Mouse (Mus musculus) intestine, embryonic 16.5 days (tissue): ENCODE data around the gene Mrps18a. TPM values are rescaled to one million over a fixed set of nuclear protein-coding genes. Genes with fewer than 3 reads are reported as not detected.

Experiments
- polyA plus RNA-seq: library from polyadenylated mRNA; unstranded; fragments of >200 nt; fragmentation: Nextera tagmentation; extraction: Ambion mirVana; gene quantifications from 2 replicates; pipeline ENCODE4 v1.2.1, GENCODE M21; 2015

Mrps18a gene
- polyA plus RNA-seq, 1 experiment from 2014 or later, result 164 TPM

Other genes with a start within 250 kb of the Mrps18a start
- 2.7 and 3.3 TPM in 2 replicates for gene Vegfa, start 78.6 kb upstream of the Mrps18a start, polyA plus RNA-seq
- gene Rsph9, start 33.2 kb downstream of the Mrps18a start, polyA plus RNA-seq, result 6.4 and 8.8 TPM in 2 replicates
- 35.4 and 37.1 TPM in 2 replicates for gene Mad2l1bp, start 42.6 kb downstream of the Mrps18a start, polyA plus RNA-seq
- gene Gtpbp2, start 50.0 kb downstream of the Mrps18a start, polyA plus RNA-seq, result 25.3 and 29.2 TPM in 2 replicates
- 9.9 and 11.1 TPM in 2 replicates for gene Polh, start 91.7 kb downstream of the Mrps18a start, polyA plus RNA-seq
- 24.8 and 26.7 TPM in 2 replicates for gene Xpo5, start 91.8 kb downstream of the Mrps18a start, polyA plus RNA-seq
- gene Polr1c, start 137.1 kb downstream of the Mrps18a start, polyA plus RNA-seq, result 64.5 and 69.5 TPM in 2 replicates
- 122 and 123 TPM in 2 replicates for gene Yipf3, start 137.1 kb downstream of the Mrps18a start, polyA plus RNA-seq
- gene Lrrc73, start 142.5 kb downstream of the Mrps18a start, polyA plus RNA-seq, result 0.43 and 0.75 TPM in 2 replicates
- gene Tjap1, start 172.0 kb downstream of the Mrps18a start, polyA plus RNA-seq, result 27.0 and 29.6 TPM in 2 replicates
- gene Dlk2, start 186.4 kb downstream of the Mrps18a start, polyA plus RNA-seq, result 0.54 and 0.69 TPM in 2 replicates
- gene Abcc10, start 217.4 kb downstream of the Mrps18a start, polyA plus RNA-seq, result 7.9 and 9.0 TPM in 2 replicates